Mouse (Mus musculus) limb, embryonic 11.5 days (tissue): ENCODE results near the gene Fuom. TPM values are rescaled to one million over a fixed set of nuclear protein-coding genes. Genes with fewer than 3 reads are reported as not detected.
"Not testable (repeated sequence)": the region's sequence is repeated elsewhere in the genome, so short reads cannot be mapped to it uniquely, and the experiment has no call there.

ENCODE experiments used
- ATAC-seq: fragments of 200-750 bp; cut with Nextera tagmentation; 2 replicates; pipeline ENCODE4 v1.8.0; 2017; ENCODE audit warnings: low read depth; ENCODE audit not compliant: insufficient number of reproducible peaks, low FRiP score, low TSS enrichment
- DNase-seq: peaks from one replicate; pipeline ENCODE4 v3.0.0-alpha.2; 2015; ENCODE audit warnings: low spot score
- H3K27ac ChIP-seq: fragments of 300-500 bp; sonication (generic); replicated peaks from 2 replicates; pipeline ENCODE4 v1.5.1; 2014; ENCODE audit warnings: low read depth, mild to moderate bottlenecking, low read length
- H3K27me3 ChIP-seq: fragments of 300-500 bp; sonication (generic); 2 replicates; pipeline ENCODE4 v1.6.1; 2014; ENCODE audit warnings: mild to moderate bottlenecking, low read length, mixed read lengths; ENCODE audit not compliant: control insufficient read depth, insufficient read depth
- H3K36me3 ChIP-seq: fragments of 300-500 bp; sonication (generic); 2 replicates; pipeline ENCODE4 v1.6.1; 2014; ENCODE audit warnings: mild to moderate bottlenecking, low read length, moderate library complexity, mixed read lengths; ENCODE audit not compliant: control insufficient read depth, insufficient read depth
- H3K4me1 ChIP-seq: fragments of 300-500 bp; sonication (generic); 2 replicates; pipeline ENCODE4 v1.6.1; 2014; ENCODE audit warnings: low read length, mixed read lengths; ENCODE audit not compliant: control insufficient read depth, insufficient read depth
- H3K4me2 ChIP-seq: fragments of 300-500 bp; sonication (generic); 2 replicates; pipeline ENCODE4 v1.6.1; 2014; ENCODE audit warnings: low read depth, mild to moderate bottlenecking, moderate library complexity; ENCODE audit not compliant: severe bottlenecking
- H3K4me3 ChIP-seq: fragments of 300-500 bp; sonication (generic); 2 replicates; pipeline ENCODE4 v1.5.1; 2014; ENCODE audit warnings: low read depth, low read length
- H3K9ac ChIP-seq: fragments of 300-500 bp; sonication (generic); 2 replicates; pipeline ENCODE4 v1.6.1; 2014; ENCODE audit warnings: mild to moderate bottlenecking, low read length
- H3K9me3 ChIP-seq: fragments of 300-500 bp; sonication (generic); 2 replicates; pipeline ENCODE4 v1.6.1; 2016; ENCODE audit warnings: low read length; ENCODE audit not compliant: control insufficient read depth
- WGBS: fragments of 180-500 bp; shearing (Covaris S2); extraction: QIAGEN DNeasy Blood & Tissue Kit; methylation state at CpG from one replicate; pipeline ENCODE4 v1.1.7; 2014; 5-methylcytosine and 5-hydroxymethylcytosine counted together
- polyA plus RNA-seq: library from polyadenylated mRNA; unstranded; fragments of >200 nt; fragmentation: Nextera tagmentation; extraction: Ambion mirVana; gene quantifications from 2 replicates; pipeline ENCODE4 v1.2.1, GENCODE M21; 2014

Gene Fuom
- polyA plus RNA-seq: 16.6 and 17.4 TPM in 2 replicates

DNA sequence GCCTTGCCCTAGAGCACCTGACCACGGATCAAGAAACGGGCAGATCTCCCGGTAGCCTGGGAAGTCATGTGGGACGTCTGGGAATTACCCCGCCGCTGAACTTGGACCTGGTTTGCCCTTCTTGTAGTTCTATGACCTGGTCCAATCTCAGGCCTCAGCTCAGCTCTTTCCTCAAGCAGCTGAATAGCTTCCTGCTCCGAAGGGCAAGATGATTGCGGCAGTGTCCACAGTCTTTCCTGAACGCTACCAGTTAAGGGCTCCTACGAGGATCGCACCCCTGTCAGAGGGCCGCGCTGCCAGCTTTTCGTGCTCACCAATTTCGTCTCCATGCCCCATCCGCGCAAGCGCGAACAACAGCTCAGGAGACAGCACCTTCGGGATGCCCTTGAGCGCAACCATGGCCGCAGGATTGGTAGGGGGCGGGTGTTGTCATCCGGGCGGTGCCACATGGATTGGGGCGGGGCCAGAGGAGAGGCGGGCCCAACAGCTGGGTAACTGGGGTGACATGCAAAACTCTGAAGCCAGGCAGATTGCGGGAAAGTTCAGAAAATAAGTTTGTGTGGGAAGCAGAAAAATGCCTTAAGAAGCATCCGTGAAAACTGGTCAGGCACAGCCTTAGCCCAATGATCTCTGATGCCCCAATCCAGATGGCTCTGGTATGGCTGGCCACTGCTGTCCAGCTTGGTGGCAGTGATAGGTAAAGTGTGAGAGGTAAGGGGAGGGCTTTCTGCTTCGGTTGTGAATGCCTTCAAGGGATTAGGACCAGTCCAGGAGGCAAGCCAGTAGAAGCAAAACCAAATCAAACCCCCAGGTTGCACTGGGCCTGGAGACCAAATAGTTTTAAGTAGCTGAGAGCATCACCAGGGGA is at the start of gene Fuom:
TSS of gene Fuom (minus strand) at position 449 of the 868 bp plus-strand sequence.
- Histone ChIP-seq H3K4me2 (peak within 1 kb of the TSS; percentile 78), H3K27ac (no peak within 1 kb of the TSS), H3K4me1 (0 out of 2 replicates have a peak, but pooled peaks cover 2% of the 10 kb centered on the region), H3K9ac (peak within 1 kb of the TSS; percentile 52; the same call in 1 of the 2 replicates), H3K4me3 (peak within 1 kb of the TSS; percentile 38), H3K36me3 (no peaks in the 10 kb centered on the region), H3K9me3 (no peaks in the 10 kb centered on the region), H3K27me3 (no peaks in the 10 kb centered on the region)
- 1% methylated on average over 30 of the region's 30 CpGs for WGBS
- DNase-seq: peak; percentile 82
- peak; percentile 82 for ATAC-seq

DNA sequence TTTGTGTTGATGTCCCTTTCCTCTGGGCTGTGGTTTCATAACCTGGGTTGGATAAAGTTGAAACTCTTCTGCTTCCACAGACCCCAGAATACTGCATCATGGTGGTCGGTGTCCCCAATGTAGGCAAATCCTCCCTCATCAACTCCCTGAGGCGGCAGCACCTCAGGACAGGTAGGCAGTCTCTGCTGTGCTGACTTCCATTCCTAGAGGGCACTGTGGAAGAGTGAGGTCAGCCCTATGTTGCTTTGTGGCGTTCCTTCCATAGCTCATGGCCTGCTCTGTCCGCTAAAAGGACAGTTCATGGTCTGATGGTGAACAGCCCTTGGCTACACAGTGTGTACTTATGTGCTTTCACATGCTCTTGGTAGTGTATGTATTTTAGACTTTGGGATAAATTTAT is 42.3 kb upstream of the Fuom start:
- no peak overlapping the region for H3K27ac ChIP-seq
- no peak overlapping the region for H3K4me2 ChIP-seq
- no peaks in the 10 kb centered on the region for H3K27me3 ChIP-seq
- H3K9ac ChIP-seq: no peak overlapping the region
- no peaks in the 10 kb centered on the region for H3K36me3 ChIP-seq
- DNase-seq (no peak), ATAC-seq (no peak)
- no peak overlapping the region for H3K4me3 ChIP-seq
- 85% methylated on average over 4 of the region's 4 CpGs for WGBS
- no peaks in the 10 kb centered on the region for H3K9me3 ChIP-seq
- H3K4me1 ChIP-seq: no peaks in the 10 kb centered on the region

DNA sequence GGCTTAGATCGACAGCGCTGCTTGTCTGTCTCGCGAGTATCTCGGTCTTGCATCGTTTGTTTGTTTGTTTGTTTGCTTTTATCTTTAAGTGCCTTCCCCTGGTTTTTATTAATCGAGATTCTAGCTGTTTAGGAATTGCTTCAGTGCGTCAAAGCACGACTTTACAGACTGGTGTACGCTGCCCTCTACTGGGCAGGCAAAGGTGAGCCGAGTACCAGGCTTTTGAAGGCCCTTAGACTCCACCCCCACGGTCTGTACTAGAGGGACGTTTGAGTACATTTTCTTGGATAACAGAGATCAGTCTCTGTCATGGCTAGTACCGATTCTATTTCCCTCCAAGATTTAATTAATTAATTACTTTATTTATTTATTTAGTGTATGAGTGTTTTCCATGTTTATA is 39.1 kb upstream of the Fuom start:
- H3K9ac ChIP-seq: no peak overlapping the region
- peaks cover 4% of the 10 kb centered on the region; the same call in 1 of the 2 replicates for H3K4me1 ChIP-seq
- H3K27me3 ChIP-seq: no peaks in the 10 kb centered on the region
- no peak for ATAC-seq
- 5% methylated on average over 14 of the region's 14 CpGs for WGBS
- peak; percentile 65 for DNase-seq
- no peaks in the 10 kb centered on the region for H3K36me3 ChIP-seq
- H3K4me2 ChIP-seq: no peak overlapping the region
- H3K27ac ChIP-seq: no peak overlapping the region
- no peaks in the 10 kb centered on the region for H3K9me3 ChIP-seq
- no peak overlapping the region for H3K4me3 ChIP-seq

DNA sequence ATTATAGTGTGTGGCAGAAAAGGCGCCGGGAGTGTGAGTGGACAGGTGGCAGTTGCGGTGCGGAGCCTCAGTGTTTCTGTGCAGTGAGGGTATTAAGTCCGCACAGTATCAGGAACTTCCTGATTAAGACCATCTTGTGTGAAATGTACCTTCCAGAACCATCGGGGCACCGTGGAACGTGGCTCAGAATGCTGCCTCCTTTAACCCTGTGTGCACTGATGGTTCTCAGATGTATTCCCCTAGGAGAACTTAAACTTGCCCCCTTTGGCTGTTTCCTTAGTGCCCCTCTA is 35.7 kb upstream of the Fuom start:
- Histone ChIP-seq H3K4me3 (peak overlapping the region; percentile 69), H3K9me3 (no peaks in the 10 kb centered on the region), H3K27me3 (no peaks in the 10 kb centered on the region), H3K27ac (no peak overlapping the region), H3K36me3 (no peaks in the 10 kb centered on the region), H3K4me2 (peak overlapping the region; percentile 85), H3K4me1 (peaks cover 4% of the 10 kb centered on the region; the same call in 1 of the 2 replicates), H3K9ac (peak overlapping the region; percentile 80)
- DNase-seq (no peak), ATAC-seq (no peak)
- under 1% methylated on average over 8 of the region's 8 CpGs for WGBS

DNA sequence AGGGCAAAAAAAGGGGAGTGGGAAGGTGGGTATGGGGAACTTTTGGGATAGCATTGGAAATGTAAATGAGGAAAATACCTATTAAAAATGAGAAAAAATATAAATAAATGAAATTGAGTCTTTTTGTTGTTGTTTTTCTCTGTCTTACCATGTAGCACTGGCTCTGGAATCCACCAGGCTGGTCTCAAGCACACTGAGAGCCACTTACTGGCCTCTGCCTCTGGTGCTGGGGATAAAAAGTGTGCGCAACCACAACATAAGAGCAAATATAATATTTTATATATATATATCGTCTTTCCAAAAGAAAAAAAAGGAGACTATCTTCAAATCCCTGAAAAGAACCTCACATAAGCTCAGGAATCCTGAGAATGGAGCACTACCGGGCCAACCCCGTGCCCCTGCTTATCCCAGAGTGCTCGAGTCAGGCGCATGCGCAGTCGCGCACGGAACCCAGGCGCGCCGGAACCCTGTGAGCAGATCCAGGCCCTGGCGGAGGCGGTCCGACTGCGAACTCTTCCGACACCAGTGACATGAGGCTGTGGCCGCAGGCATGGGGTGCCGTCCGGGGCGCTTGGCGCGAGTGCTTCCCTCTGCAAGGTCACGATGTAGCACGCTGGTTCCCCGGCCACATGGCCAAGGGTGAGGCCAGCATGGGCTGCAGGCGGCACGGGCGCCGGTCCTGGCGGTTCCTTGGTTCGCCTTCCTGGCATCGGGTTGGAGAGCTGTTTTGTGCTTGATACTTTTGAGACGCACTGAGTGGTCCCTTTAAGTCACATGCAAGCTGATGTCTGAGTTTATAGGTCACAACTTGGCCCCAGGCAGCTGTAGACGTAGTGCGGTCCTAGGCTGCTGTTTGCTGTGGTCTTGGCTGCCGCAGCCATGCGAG is 35.1 kb upstream of the Fuom start, which contains the start of gene Mtg1:
TSS of gene Mtg1 (plus strand) at position 430 of the 886 bp plus-strand sequence.
- DNase-seq (peak; percentile 97), ATAC-seq (peak; percentile 95)
- Histone ChIP-seq H3K27me3 (no peaks in the 10 kb centered on the region), H3K36me3 (no peaks in the 10 kb centered on the region), H3K4me3 (peak within 1 kb of the TSS; percentile 69), H3K27ac (no peak within 1 kb of the TSS), H3K9me3 (no peaks in the 10 kb centered on the region), H3K4me1 (peaks cover 4% of the 10 kb centered on the region; the same call in 1 of the 2 replicates), H3K4me2 (peak within 1 kb of the TSS; percentile 85), H3K9ac (peak within 1 kb of the TSS; percentile 80)
- 2% methylated on average over 38 of the region's 39 CpGs for WGBS

DNA sequence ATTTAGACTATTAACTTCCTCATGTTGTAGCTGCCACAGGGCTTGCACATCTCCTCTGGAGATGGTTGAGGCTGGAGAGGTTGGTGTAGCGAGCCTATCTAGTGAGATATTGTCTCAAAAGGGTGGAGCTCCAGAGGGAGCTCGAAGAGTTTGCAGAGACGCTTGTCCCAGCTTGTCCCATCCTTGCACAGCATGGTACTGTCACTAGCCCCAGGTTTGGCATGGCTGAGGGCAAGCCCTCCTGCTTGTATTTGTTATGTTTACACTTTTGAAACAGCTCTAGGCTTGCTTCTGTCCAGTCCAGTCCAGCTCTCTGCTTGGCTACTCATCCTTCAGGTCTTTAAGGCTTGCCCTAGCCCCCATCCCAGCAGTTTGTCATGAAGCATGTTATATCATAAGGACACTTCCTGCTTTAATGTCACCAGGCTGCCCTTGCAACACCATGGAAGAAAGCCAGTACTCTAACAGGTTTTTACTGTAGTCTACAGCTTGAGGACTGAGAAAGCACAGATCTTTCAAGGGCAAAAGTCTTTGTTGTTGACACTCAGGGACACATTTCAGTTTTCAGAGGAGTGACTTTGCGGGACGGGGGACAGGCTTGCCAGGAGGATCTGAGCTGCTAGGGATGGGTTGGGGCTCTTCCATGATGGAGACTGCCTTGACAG is 33.0 kb upstream of the Fuom start:
- no peaks in the 10 kb centered on the region for H3K36me3 ChIP-seq
- no peaks in the 10 kb centered on the region for H3K9me3 ChIP-seq
- H3K4me3 ChIP-seq: no peak overlapping the region
- DNase-seq (no peak), ATAC-seq (no peak)
- 81% methylated on average over 5 of the region's 5 CpGs for WGBS
- no peak overlapping the region for H3K9ac ChIP-seq
- H3K27ac ChIP-seq: no peak overlapping the region
- H3K27me3 ChIP-seq: no peaks in the 10 kb centered on the region
- H3K4me2 ChIP-seq: no peak overlapping the region
- H3K4me1 ChIP-seq: peaks cover 4% of the 10 kb centered on the region; the same call in 1 of the 2 replicates

DNA sequence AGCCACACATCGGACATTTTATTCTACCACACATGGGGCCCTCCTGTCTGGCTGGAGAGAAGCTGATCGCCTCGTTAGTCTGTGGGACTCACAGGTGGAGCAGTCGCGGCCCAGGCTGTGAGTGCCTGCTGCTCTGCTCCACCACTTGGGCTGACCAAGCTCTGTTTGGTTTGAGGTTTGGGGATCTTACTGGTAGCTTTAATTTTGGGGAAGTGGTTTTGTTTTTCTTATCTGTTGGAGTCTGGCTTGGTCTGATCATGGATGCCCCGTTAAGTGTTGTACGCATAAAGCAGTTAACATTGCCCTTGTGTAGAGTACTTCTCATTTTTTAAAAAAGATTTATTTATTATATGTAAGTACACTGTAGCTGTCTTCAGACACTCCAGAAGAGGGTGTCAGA is 31.8 kb upstream of the Fuom start:
- H3K9ac ChIP-seq, H3K4me1 ChIP-seq, H3K4me2 ChIP-seq, H3K9me3 ChIP-seq, DNase-seq, H3K4me3 ChIP-seq, ATAC-seq, H3K27ac ChIP-seq, H3K27me3 ChIP-seq, H3K36me3 ChIP-seq: not testable (repeated sequence)
- WGBS: 95% methylated on average over 5 of the region's 7 CpGs

DNA sequence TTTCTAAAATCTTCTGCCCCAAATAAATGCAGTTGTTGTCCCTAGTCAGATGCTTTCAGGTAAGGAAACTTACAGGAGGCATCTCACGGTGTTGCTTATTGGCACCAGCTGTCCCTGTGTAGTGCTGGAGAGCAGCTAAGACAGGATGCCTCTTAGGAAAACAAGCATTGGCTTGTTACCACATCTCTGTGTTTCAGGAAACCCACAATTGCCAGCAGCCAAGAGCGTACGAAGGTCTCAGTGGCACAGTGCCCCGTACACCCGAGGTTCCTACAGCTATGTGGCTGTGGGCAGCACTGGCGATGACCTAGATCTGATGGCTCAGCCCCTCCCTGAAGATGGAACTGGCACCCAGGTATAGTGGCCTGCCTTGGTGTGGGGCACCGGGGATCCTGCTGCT is 29.9 kb upstream of the Fuom start:
- H3K27me3 ChIP-seq, ATAC-seq, H3K4me1 ChIP-seq, H3K9me3 ChIP-seq, DNase-seq, H3K36me3 ChIP-seq, H3K27ac ChIP-seq, H3K9ac ChIP-seq, H3K4me2 ChIP-seq, H3K4me3 ChIP-seq: not testable (repeated sequence)
- WGBS: 91% methylated on average over 7 of the region's 7 CpGs
